Mouse (Mus musculus) brain, adult 2 months (tissue): ENCODE measurements at regions not wholly inside any gene's neighbourhood (a gene's known extent, or its start where the extent isn't known, plus 50 kb on each side); places are given as distances from the start of the nearest gene placed in this dataset.
A peak's percentile ranks its signal among the peaks of the same experiment; 100 is the strongest.

ENCODE experiments used
- DNase-seq: peaks from one replicate; pipeline ENCODE4 v3.0.0; 2011; ENCODE audit warnings: low read depth, low spot score

DNA sequence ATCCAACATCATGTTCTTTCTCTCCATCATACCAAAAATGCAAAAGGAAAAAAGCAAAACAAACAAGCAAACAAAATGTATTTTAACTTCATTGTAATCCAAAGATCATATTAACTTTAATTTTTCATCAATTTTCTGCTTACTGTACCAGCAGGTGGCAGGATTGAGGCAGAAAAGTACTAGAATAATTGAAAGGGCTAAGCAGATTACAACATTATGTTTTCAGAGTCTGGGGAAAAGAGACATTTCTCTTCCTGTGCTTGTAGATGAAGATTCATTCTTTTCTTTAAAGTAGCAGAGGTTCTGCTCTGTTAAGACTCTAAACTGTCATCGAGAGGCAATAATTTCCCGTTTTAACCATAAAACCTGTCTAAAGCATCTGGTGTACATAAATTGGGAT lies 394.7 kb upstream of the Slitrk6 start:
- DNase-seq: peak; percentile 63

- no peak for DNase-seq
These were observed 361.7 kb upstream of the Slitrk6 start for GRCm38 (mm10) chr14:111116600-111116999.

GRCm38 (mm10) chr14:111103579-111103978 lies 348.6 kb upstream of the Slitrk6 start:
- peak; percentile 3 for DNase-seq

- DNase-seq: peak; percentile 72
These were observed 345.3 kb upstream of the Slitrk6 start for GRCm38 (mm10) chr14:111100257-111100656.

- DNase-seq: peak; percentile 64
These were observed 341.3 kb upstream of the Slitrk6 start for GRCm38 (mm10) chr14:111096229-111096628.

DNA sequence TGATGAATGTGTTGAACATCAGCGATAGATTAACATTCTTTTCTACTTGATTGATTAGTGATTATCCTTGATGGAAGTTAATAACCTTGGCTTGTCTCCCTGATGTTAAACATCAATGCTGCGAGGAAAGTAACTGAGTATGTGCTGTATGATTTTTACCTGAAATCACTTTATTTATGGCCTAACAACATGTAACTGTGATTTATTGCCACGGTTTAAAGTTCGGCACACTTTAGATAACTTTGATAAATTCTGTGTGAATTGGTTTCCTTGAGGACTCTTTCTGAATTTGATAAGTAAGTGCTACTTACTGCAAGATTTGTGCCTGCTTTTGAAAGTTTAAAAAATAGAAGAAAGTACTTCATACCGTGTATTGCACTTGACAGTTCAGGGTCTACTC lies 319.6 kb upstream of the Slitrk6 start:
- no peak for DNase-seq

- DNase-seq: peak; percentile 4
These were observed 318.6 kb upstream of the Slitrk6 start for GRCm38 (mm10) chr14:111073529-111073928.
